Mouse (Mus musculus): ENCODE data around the gene Maged2. TPM values are rescaled to one million over a fixed set of nuclear protein-coding genes. Genes with fewer than 3 reads are reported as not detected.
"Not testable (repeated sequence)": the region's sequence is repeated elsewhere in the genome, so short reads cannot be mapped to it uniquely, and the experiment has no call there.

Gene Maged2
- polyA plus RNA-seq (2015; fragmentation: Nextera tagmentation; extraction: Ambion mirVana), result 408 and 440 TPM in 2 replicates

DNA sequence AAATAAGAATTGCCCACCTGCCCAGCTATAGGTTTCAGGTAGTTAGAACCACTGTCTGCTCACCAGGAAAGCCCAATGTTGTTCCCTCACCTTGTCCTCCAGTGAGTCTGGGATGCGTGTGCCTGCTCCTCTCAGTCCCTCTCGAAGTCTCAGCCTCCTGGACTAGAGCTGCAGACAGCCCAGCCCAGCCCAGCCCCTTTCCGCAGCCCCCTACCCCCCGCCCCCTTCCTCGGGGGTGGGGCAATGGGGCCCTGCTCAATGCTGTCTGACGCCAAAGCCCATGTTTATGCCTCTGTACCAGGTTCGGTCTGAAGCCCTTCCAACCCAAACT is at the start of gene Maged2:
TSS of gene Maged2 (minus strand) at position 207 of the 331 bp plus-strand sequence.
- Histone ChIP-seq H3K36me3 (peaks cover 26% of the 10 kb centered on the region), H3K4me1 (replicated peaks) (peaks cover 11% of the 10 kb centered on the region), H3K4me2 (peak within 1 kb of the TSS; percentile 58), H3K27ac (replicated peaks) (peak within 1 kb of the TSS; percentile 85), H3K9ac (peak within 1 kb of the TSS; percentile 68), H3K4me3 (peak within 1 kb of the TSS; percentile 48), H3K27me3 (no peaks in the 10 kb centered on the region; the same call in 1 of the 2 replicates), H3K9me3 (no peaks in the 10 kb centered on the region)
- WGBS, result 17% methylated on average over 7 of the region's 7 CpGs
- ATAC-seq (ENCODE audit: low read depth), result peak; percentile 34

DNA sequence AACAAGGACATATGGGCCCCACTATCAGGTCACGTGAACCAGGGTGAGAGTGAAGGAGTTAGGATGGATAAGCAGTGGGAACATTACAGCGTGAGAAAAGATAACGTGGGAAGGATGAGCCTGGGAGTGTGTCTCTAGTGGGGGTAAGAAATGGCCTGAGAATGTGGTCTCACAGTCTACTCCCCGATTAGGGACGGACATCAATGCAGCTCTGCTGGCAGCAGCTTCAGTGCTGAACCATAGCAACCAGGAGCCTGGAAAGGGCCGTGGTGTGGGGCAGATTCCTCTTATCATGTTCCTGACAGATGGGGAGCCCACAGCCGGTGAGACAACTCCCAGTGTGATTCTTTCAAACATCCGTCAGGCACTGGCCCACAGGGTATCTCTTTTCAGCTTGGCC is 34.1 kb upstream of the Maged2 start:
- Histone ChIP-seq H3K36me3 (no peaks in the 10 kb centered on the region), H3K9me3 (no peaks in the 10 kb centered on the region), H3K4me3 (no peak overlapping the region), H3K4me1 (replicated peaks) (no peaks in the 10 kb centered on the region), H3K9ac (no peak overlapping the region), H3K4me2 (no peak overlapping the region), H3K27me3 (0 out of 2 replicates have a peak, but pooled peaks cover 6% of the 10 kb centered on the region), H3K27ac (replicated peaks) (no peak overlapping the region)
- no peak for ATAC-seq (ENCODE audit: low read depth)
- WGBS, result 71% methylated on average over 8 of the region's 8 CpGs

DNA sequence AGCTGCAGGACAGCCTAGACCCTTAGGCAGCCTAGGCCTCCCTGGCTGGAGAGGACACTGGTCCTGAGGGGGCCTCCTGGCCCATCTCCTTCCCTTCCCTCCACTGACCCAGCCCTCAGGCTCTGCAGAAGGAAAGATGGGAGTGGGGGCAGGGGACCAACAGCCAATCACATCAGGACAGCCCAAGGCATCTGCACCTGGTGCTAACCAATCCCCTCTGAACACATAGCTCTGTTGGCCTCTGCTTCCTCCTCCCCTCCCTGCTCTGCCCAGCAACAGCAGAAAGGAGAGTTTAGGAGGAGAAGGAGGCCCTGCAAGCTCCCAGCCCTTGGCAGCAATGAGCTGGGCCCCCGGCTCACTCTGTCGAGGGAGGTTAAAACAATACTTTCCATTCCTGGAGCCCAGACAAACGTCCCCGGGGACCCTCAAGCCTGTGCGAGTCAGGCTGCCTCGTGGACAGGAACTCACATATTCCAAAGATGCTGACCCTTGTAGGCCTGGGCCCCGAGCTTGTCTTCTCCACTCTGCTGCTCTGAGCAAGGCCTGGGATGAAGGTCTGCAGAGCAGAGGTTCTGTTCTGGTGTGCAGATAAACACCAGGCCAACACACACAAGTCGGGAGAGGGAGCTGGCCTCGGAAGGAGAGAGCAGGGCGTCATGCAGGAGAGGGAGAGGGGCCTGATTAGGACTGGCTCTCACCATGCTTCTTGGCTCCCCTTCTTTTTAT is 31.5 kb upstream of the Maged2 start:
- not testable (repeated sequence) for H3K4me2 ChIP-seq; H3K36me3 ChIP-seq; H3K27ac ChIP-seq (replicated peaks); H3K4me1 ChIP-seq (replicated peaks); H3K9me3 ChIP-seq; H3K9ac ChIP-seq; H3K27me3 ChIP-seq; H3K4me3 ChIP-seq
- peak; percentile 88 for ATAC-seq (ENCODE audit: low read depth)
- WGBS, result 84% methylated on average over 4 of the region's 10 CpGs

DNA sequence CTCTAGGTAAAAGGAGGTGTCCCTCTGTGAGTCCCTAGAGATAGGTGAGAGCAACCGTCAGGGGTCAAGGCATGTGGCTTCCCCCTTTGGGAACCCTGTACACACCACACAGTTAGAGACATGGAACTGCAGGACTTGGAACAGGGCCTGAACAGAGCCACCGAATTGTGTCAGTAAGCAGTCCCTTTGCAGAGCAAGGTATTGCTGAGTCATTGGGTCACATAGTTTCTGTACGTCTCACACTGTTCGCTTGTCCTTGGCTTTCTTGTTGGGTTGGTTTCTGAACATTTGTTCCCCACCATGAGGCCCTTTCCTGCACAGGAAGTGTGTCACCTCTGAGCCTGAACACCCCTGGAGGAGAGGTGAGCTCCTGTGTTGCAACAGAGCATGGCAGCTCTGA is 29.1 kb upstream of the Maged2 start:
- not testable (repeated sequence) for H3K27ac ChIP-seq (replicated peaks); H3K36me3 ChIP-seq; H3K9ac ChIP-seq; H3K4me3 ChIP-seq; ATAC-seq (ENCODE audit: low read depth); H3K4me1 ChIP-seq (replicated peaks); H3K27me3 ChIP-seq; H3K9me3 ChIP-seq; H3K4me2 ChIP-seq
- 83% methylated on average over 2 of the region's 4 CpGs for WGBS

GRCm38 (mm10) chrX:150830297-150830696 is 16.2 kb upstream of the Maged2 start:
- peaks cover 13% of the 10 kb centered on the region; the same call in 1 of the 2 replicates for H3K27me3 ChIP-seq
- no peaks in the 10 kb centered on the region for H3K36me3 ChIP-seq
- no peak overlapping the region for H3K4me2 ChIP-seq
- no peak overlapping the region for H3K9ac ChIP-seq
- no peak for ATAC-seq (ENCODE audit: low read depth)
- H3K4me1 ChIP-seq (replicated peaks), result no peaks in the 10 kb centered on the region
- H3K27ac ChIP-seq (replicated peaks), result no peak overlapping the region
- no peaks in the 10 kb centered on the region for H3K9me3 ChIP-seq
- H3K4me3 ChIP-seq, result no peak overlapping the region
- WGBS, result 75% methylated on average over 4 of the region's 4 CpGs

- no peak overlapping the region for H3K4me2 ChIP-seq
- peaks cover 4% of the 10 kb centered on the region; the same call in 1 of the 2 replicates for H3K27me3 ChIP-seq
- no peak overlapping the region for H3K27ac ChIP-seq (replicated peaks)
- H3K4me1 ChIP-seq (replicated peaks), result peaks cover 2% of the 10 kb centered on the region
- H3K4me3 ChIP-seq, result no peak overlapping the region
- H3K36me3 ChIP-seq, result no peaks in the 10 kb centered on the region
- H3K9me3 ChIP-seq, result no peaks in the 10 kb centered on the region
- no peak overlapping the region for H3K9ac ChIP-seq
- ATAC-seq (ENCODE audit: low read depth), result no peak
Measured at GRCm38 (mm10) chrX:150817278-150817677, 3.1 kb upstream of the Maged2 start.

DNA sequence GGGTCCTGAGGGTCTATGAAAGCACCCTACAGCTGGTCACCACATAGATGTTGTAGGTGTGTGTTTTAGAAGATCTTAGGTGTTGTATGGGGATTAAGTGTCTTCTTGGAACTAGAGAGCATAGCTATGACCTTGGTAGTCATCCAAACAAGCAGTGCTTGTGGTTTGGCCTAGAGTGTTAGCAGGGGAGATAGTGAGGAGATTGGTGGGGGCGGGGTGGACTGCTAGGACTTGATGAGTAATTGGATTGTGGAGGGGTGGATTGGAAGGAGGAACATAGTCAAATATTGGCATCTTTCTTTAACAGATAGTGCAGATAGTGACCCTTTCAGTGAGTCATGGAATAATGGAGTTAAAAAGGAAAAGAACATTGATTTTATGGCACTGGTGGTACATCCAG is 1.5 kb upstream of the Maged2 start:
- no peak overlapping the region for H3K4me3 ChIP-seq
- peaks cover 11% of the 10 kb centered on the region for H3K4me1 ChIP-seq (replicated peaks)
- no peaks in the 10 kb centered on the region for H3K9me3 ChIP-seq
- H3K27me3 ChIP-seq, result no peaks in the 10 kb centered on the region; the same call in 1 of the 2 replicates
- 83% methylated on average over 1 of the region's 1 CpGs for WGBS
- H3K4me2 ChIP-seq, result no peak overlapping the region
- no peak overlapping the region for H3K9ac ChIP-seq
- H3K27ac ChIP-seq (replicated peaks), result no peak overlapping the region
- ATAC-seq (ENCODE audit: low read depth), result no peak
- H3K36me3 ChIP-seq, result peaks cover 14% of the 10 kb centered on the region

DNA sequence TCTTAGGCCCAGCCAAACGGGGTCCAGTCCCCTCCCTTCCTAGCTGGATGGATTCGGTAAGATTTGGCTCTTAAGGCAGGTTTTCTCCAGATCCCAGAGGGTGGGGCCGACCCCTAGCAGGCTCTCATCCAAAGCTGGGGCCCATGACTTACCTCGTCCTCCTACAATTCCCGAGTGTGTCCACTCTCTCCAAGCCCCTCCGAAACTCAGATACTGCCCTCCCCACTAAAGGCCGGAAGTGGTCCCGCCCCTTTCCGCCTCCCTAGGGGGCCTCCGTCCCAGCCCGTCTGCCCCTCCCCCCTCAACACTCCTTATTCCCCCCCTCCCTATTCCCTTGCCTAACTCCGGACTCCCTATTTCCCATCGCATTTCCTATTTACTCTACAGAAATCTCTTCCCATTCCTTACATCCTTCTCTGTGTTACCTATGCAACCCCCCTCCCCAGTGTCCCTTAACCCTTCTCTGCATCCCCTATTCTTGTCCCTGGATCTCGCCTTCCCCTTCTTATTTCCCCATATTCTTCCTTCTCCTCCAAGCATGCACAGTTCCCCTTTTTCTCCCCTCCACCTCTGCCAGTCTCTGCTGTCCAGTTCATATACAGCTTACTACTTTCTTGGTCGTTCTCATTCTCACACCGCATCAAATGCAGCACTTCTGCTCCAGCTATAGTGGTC is 544 bp downstream of the Maged2 start:
- peak; percentile 80 for ATAC-seq (ENCODE audit: low read depth)

GRCm38 (mm10) chrX:150812787-150813298 is 1.3 kb downstream of the Maged2 start:
- Histone ChIP-seq H3K4me3 (peak overlapping the region; percentile 48), H3K27ac (replicated peaks) (peak overlapping the region; percentile 85), H3K9ac (peak overlapping the region; percentile 70), H3K27me3 (no peaks in the 10 kb centered on the region; the same call in 1 of the 2 replicates), H3K9me3 (no peaks in the 10 kb centered on the region), H3K36me3 (peaks cover 36% of the 10 kb centered on the region), H3K4me1 (replicated peaks) (peaks cover 11% of the 10 kb centered on the region), H3K4me2 (peak overlapping the region; percentile 58)
- WGBS, result 21% methylated on average over 23 of the region's 24 CpGs
- ATAC-seq (ENCODE audit: low read depth), result peak; percentile 97

More for the DNA sequence above, 544 bp downstream of the Maged2 start:
- peaks cover 11% of the 10 kb centered on the region for H3K4me1 ChIP-seq (replicated peaks)
- 20% methylated on average over 14 of the region's 16 CpGs for WGBS
- H3K36me3 ChIP-seq, result peaks cover 28% of the 10 kb centered on the region
- H3K4me3 ChIP-seq, result peak overlapping the region; percentile 48
- H3K4me2 ChIP-seq, result peak overlapping the region; percentile 58
- H3K9me3 ChIP-seq, result no peaks in the 10 kb centered on the region
- H3K9ac ChIP-seq, result peak overlapping the region; percentile 68
- no peaks in the 10 kb centered on the region; the same call in 1 of the 2 replicates for H3K27me3 ChIP-seq
- H3K27ac ChIP-seq (replicated peaks), result peak overlapping the region; percentile 85

DNA sequence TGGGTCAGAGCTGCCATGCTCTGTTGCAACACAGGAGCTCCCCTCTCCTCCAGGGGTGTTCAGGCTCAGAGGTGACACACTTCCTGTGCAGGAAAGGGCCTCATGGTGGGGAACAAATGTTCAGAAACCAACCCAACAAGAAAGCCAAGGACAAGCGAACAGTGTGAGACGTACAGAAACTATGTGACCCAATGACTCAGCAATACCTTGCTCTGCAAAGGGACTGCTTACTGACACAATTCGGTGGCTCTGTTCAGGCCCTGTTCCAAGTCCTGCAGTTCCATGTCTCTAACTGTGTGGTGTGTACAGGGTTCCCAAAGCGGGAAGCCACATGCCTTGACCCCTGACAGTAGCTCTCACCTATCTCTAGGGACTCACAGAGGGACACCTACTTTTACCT is 13.2 kb downstream of the Maged2 start:
- not testable (repeated sequence) for H3K9me3 ChIP-seq; H3K4me1 ChIP-seq (replicated peaks); H3K4me3 ChIP-seq; H3K4me2 ChIP-seq; H3K9ac ChIP-seq; H3K27me3 ChIP-seq; H3K36me3 ChIP-seq; ATAC-seq (ENCODE audit: low read depth); H3K27ac ChIP-seq (replicated peaks)
- WGBS, result 84% methylated on average over 2 of the region's 4 CpGs

GRCm38 (mm10) chrX:150798493-150799177 is 15.5 kb downstream of the Maged2 start:
- not testable (repeated sequence) for H3K9ac ChIP-seq; H3K9me3 ChIP-seq; H3K4me2 ChIP-seq; H3K4me1 ChIP-seq (replicated peaks); H3K36me3 ChIP-seq; H3K27me3 ChIP-seq; H3K27ac ChIP-seq (replicated peaks); H3K4me3 ChIP-seq
- peak; percentile 86 for ATAC-seq (ENCODE audit: low read depth)
- WGBS, result 80% methylated on average over 1 of the region's 10 CpGs
